8 mouse cellular contexts compared by ENCODE assay signal in genomic region chr2:84669828-84670568, GRCm38 (mm10). TPM values are rescaled to one million over a fixed set of nuclear protein-coding genes. Genes with fewer than 3 reads are reported as not detected.
DNase-seq lines count a peak whose midpoint lies in the region; ATAC-seq and TF ChIP-seq lines count a peak whose summit lies in the region.

No protein-coding gene starts in this region.

- H3K27me3 ChIP-seq in forebrain, embryonic 16.5 days (replicated peaks; ENCODE audit: control insufficient read depth, insufficient read depth, low read length): no peaks in the 10 kb centered on the region
- H3K27me3 ChIP-seq in midbrain, embryonic 16.5 days (ENCODE audit: control insufficient read depth, insufficient read depth, low read depth, low read length): no peaks in the 10 kb centered on the region

- H3K36me3 ChIP-seq in forebrain, embryonic 16.5 days (ENCODE audit: control insufficient read depth, insufficient read depth): peaks cover 14% of the 10 kb centered on the region
- peaks cover 7% of the 10 kb centered on the region; the same call in 1 of the 2 replicates for H3K36me3 ChIP-seq in midbrain, embryonic 16.5 days (ENCODE audit: control insufficient read depth, insufficient read depth, low read length)

- WGBS in forebrain, embryonic 16.5 days: 1% methylated on average over 39 of the region's 39 CpGs
- WGBS in midbrain, embryonic 16.5 days: 2% methylated on average over 39 of the region's 39 CpGs

- peak overlapping the region; percentile 77 for H3K4me2 ChIP-seq in forebrain, embryonic 16.5 days (ENCODE audit: low read length)
- H3K4me2 ChIP-seq in midbrain, embryonic 16.5 days (ENCODE audit: low read length): peak overlapping the region; percentile 63

- H3K4me3 ChIP-seq in layer of hippocampus, adult 2 months: peak overlapping the region; percentile 92
- peak overlapping the region; percentile 100 for H3K4me3 ChIP-seq in forebrain, embryonic 16.5 days (replicated peaks; ENCODE audit: low read length)
- H3K4me3 ChIP-seq in midbrain, embryonic 16.5 days (ENCODE audit: low read depth, low read length): peak overlapping the region; percentile 95

- DNase-seq in layer of hippocampus, adult 2 months (ENCODE audit: low spot score in 2 of 2): peak in 1 of 2 experiments; percentile 17
- DNase-seq in layer of hippocampus, postnatal 10 days (ENCODE audit: low spot score in 2 of 2): no peak
- DNase-seq in adrenal gland, postnatal 36 days: peak; percentile 45 to 58
- DNase-seq in liver: peak; percentile 59
- DNase-seq in thymus, postnatal 25 days: no peak
- no peak for DNase-seq in gastrocnemius, postnatal 36 days

- peak; percentile 74 for ATAC-seq in forebrain, embryonic 16.5 days
- peak; percentile 88 for ATAC-seq in midbrain, embryonic 16.5 days

- peak overlapping the region; percentile 94 for H3K9ac ChIP-seq in forebrain, embryonic 16.5 days (replicated peaks; ENCODE audit: low read depth, low read length)
- peak overlapping the region; percentile 88 for H3K9ac ChIP-seq in midbrain, embryonic 16.5 days (ENCODE audit: low read depth, low read length)

- peaks cover 14% of the 10 kb centered on the region for H3K4me1 ChIP-seq in forebrain, embryonic 16.5 days (replicated peaks; ENCODE audit: control insufficient read depth, insufficient read depth, low read length)
- peaks cover 9% of the 10 kb centered on the region for H3K4me1 ChIP-seq in midbrain, embryonic 16.5 days (ENCODE audit: control insufficient read depth, insufficient read depth, low read length)

- no peak for TF ChIP-seq CTCF in layer of hippocampus, adult 2 months (conservative IDR thresholded peaks at IDR 0.05)

- intact Hi-C loops in gastrocnemius, postnatal 36 days (cut with DNase I): no loop called here

- H3K27ac ChIP-seq in layer of hippocampus, adult 2 months: peak overlapping the region; percentile 90
- H3K27ac ChIP-seq in forebrain, embryonic 16.5 days (ENCODE audit: low read length): peak overlapping the region; percentile 95
- H3K27ac ChIP-seq in midbrain, embryonic 16.5 days (ENCODE audit: low read length): peak overlapping the region; percentile 92

- H3K9me3 ChIP-seq in forebrain, embryonic 16.5 days (ENCODE audit: control insufficient read depth, low read length): no peaks in the 10 kb centered on the region
- H3K9me3 ChIP-seq in midbrain, embryonic 16.5 days (replicated peaks; ENCODE audit: control insufficient read depth, low read length, poor library complexity, severe bottlenecking): no peaks in the 10 kb centered on the region

RNA-seq across cellular contexts. Expression of gene Selenoh, which starts 0.6 kb away (rescaled TPM):
- total RNA-seq in layer of hippocampus, adult 2 months (2021): 10 to 100 TPM; 21.7 to 26.3 TPM
- 10 to 100 TPM; 58.8 to 67.6 TPM for total RNA-seq in layer of hippocampus, postnatal 10 days (2021)
- total RNA-seq in adrenal gland, postnatal 36 days (2021): 10 to 100 TPM; 27.2 to 47.4 TPM
- 213 and 225 TPM in 2 replicates for polyA plus RNA-seq in forebrain, embryonic 16.5 days (2015; fragmentation: Nextera tagmentation; extraction: Ambion mirVana)
- polyA plus RNA-seq in midbrain, embryonic 16.5 days (2015; fragmentation: Nextera tagmentation; extraction: Ambion mirVana): 177 and 185 TPM in 2 replicates
- total RNA-seq in gastrocnemius, postnatal 36 days (2021): 10 to 100 TPM in 1 of 2 experiments, 1 to 10 TPM in 1; 6.8 to 13.0 TPM

RNA-seq across cellular contexts. Expression of gene Gm28635, which starts 7.8 kb away (rescaled TPM):
- total RNA-seq in layer of hippocampus, adult 2 months (2021): 1 to 10 TPM; 3.3 to 9.9 TPM
- 1 to 10 TPM; 4.1 to 4.8 TPM for total RNA-seq in layer of hippocampus, postnatal 10 days (2021)
- not detected for total RNA-seq in adrenal gland, postnatal 36 days (2021)
- not detected in 2 replicates for polyA plus RNA-seq in forebrain, embryonic 16.5 days (2015; fragmentation: Nextera tagmentation; extraction: Ambion mirVana)
- not detected in 2 replicates for polyA plus RNA-seq in midbrain, embryonic 16.5 days (2015; fragmentation: Nextera tagmentation; extraction: Ambion mirVana)
- total RNA-seq in gastrocnemius, postnatal 36 days (2021): not detected

RNA-seq across cellular contexts. Expression of gene Med19, which starts 8.2 kb away (rescaled TPM):
- 10 to 100 TPM; 31.4 to 31.8 TPM for total RNA-seq in layer of hippocampus, adult 2 months (2021)
- total RNA-seq in layer of hippocampus, postnatal 10 days (2021): 10 to 100 TPM; 33.0 to 38.8 TPM
- total RNA-seq in adrenal gland, postnatal 36 days (2021): 10 to 100 TPM; 25.5 to 26.3 TPM
- polyA plus RNA-seq in forebrain, embryonic 16.5 days (2015; fragmentation: Nextera tagmentation; extraction: Ambion mirVana): 53.8 and 54.3 TPM in 2 replicates
- polyA plus RNA-seq in midbrain, embryonic 16.5 days (2015; fragmentation: Nextera tagmentation; extraction: Ambion mirVana): 52.3 and 53.6 TPM in 2 replicates
- total RNA-seq in gastrocnemius, postnatal 36 days (2021): 1 to 10 TPM; 5.2 to 6.7 TPM

RNA-seq across cellular contexts. Expression of gene Tmx2, which starts 8.9 kb away (rescaled TPM):
- total RNA-seq in layer of hippocampus, adult 2 months (2021): 100 to 1,000 TPM; 231 to 240 TPM
- total RNA-seq in layer of hippocampus, postnatal 10 days (2021): 100 to 1,000 TPM; 180 to 184 TPM
- total RNA-seq in adrenal gland, postnatal 36 days (2021): 100 to 1,000 TPM; 138 to 157 TPM
- polyA plus RNA-seq in forebrain, embryonic 16.5 days (2015; fragmentation: Nextera tagmentation; extraction: Ambion mirVana): 212 and 231 TPM in 2 replicates
- polyA plus RNA-seq in midbrain, embryonic 16.5 days (2015; fragmentation: Nextera tagmentation; extraction: Ambion mirVana): 298 and 301 TPM in 2 replicates
- 10 to 100 TPM; 45.8 to 50.2 TPM for total RNA-seq in gastrocnemius, postnatal 36 days (2021)

RNA-seq across cellular contexts. Expression of gene Btbd18, which starts 11.1 kb away (rescaled TPM):
- not detected for total RNA-seq in layer of hippocampus, adult 2 months (2021)
- not detected for total RNA-seq in layer of hippocampus, postnatal 10 days (2021)
- under 1 TPM in 1 of 2 experiments, not detected in 1; 0.10 TPM for total RNA-seq in adrenal gland, postnatal 36 days (2021)
- 0.41 and 0.52 TPM in 2 replicates for polyA plus RNA-seq in forebrain, embryonic 16.5 days (2015; fragmentation: Nextera tagmentation; extraction: Ambion mirVana)
- polyA plus RNA-seq in midbrain, embryonic 16.5 days (2015; fragmentation: Nextera tagmentation; extraction: Ambion mirVana): 0.26 and 0.39 TPM in 2 replicates
- not detected for total RNA-seq in gastrocnemius, postnatal 36 days (2021)

Comparison
In these comparisons a context has a peak if more than half of its experiments do, and no peak if none do; other contexts are left out.
1. DNase-seq: peak in adrenal gland, postnatal 36 days (2 of 2) and liver (single experiment); none in layer of hippocampus, postnatal 10 days (0 of 2), thymus, postnatal 25 days (single experiment) and gastrocnemius, postnatal 36 days (0 of 2).
2. RNA of gene Gm28635, which starts 7.8 kb away (total RNA-seq): 3.3 to 9.9 TPM in layer of hippocampus, adult 2 months and 4.1 to 4.8 TPM in layer of hippocampus, postnatal 10 days; not detected in adrenal gland, postnatal 36 days and not detected in gastrocnemius, postnatal 36 days; every median in the first group is over 4 times any median in the second.
3. Peak in every context shown above with its lines, with median percentiles within 50 percentile points of each other: H3K27ac ChIP-seq and H3K4me3 ChIP-seq.